Mouse (Mus musculus) Patski (cell line): ENCODE results near the gene Fgf7. TPM values are rescaled to one million over a fixed set of nuclear protein-coding genes. Genes with fewer than 3 reads are reported as not detected.

Experiments used
- ATAC-seq: fragments of 100-300 bp; one replicate; pipeline ENCODE4 v1.8.0; 2021
- CTCF ChIA-PET: fragments of 350-600 bp; sonication (Branson Sonifier 250); formaldehyde crosslinking; loops from one replicate; lab custom pipeline; 2022; ENCODE audit warnings: inconsistent platforms; lab: Charles Lee
- POLR2A ChIA-PET: fragments of 350-600 bp; sonication (Branson Sonifier 250); formaldehyde crosslinking; loops from one replicate; lab custom pipeline; 2022; ENCODE audit warnings: antibody characterized with exemption, inconsistent platforms; lab: Charles Lee
- DNase-seq: peaks from one replicate; pipeline ENCODE4 v3.0.0-alpha.2; 2011; ENCODE audit warnings: low read depth, low spot score
- H3K27me3 ChIP-seq: fragments of 371-371 bp; one replicate; pipeline ENCODE4 v1.5.1; 2021
- CTCF ChIP-seq: fragments of 100-300 bp; IDR thresholded peaks from one replicate; pipeline ENCODE4 v1.5.1; 2021
- in situ Hi-C: fragments of 300-500 bp; cut with MboI; formaldehyde crosslinking; loops from 3 replicates; pipeline ENCODE4 v1.11.1; 2018; ENCODE audit warnings: low pct_unique_long_range_greater_than_20kb, mixed read lengths
- polyA plus RNA-seq: library from polyadenylated mRNA; unstranded; gene quantifications from one replicate; pipeline ENCODE4 v1.2.3, GENCODE M21; 2021

The Fgf7 gene
- polyA plus RNA-seq, 1 experiment from 2014 or later = 5.9 TPM

DNA sequence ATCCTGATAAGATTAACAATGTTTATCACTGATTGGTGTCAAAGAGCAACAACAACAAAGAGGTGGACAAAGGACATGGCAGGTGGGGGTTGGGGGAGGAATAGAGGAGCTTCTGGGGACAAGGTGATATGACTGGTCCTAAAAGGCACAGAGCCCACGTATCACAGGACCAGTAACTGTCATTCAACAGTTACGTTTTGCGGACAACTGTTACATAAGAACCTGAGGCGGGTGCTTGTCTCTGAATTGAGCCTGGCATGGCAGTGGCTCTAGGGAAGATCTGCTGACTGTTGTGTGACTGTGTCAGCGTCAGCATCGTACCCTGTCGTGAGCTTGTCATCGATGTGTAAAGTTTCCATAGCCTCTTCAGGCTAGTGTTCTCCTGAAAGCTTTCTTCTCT is 51.7 kb downstream of the Fgf7 start:
- ATAC-seq (no peak), DNase-seq (no peak)
- in situ Hi-C loops = no loop called here
- ChIA-PET CTCF (interaction anchor here (0.6 to 1.2 kb wide), 2 partner anchors 12 to 19 kb away, joined by 3 read pairs; no protein-coding TSS in a partner anchor), POLR2A (interaction anchor here (0.6 kb wide), 1 partner anchor 26 kb away, joined by 3 read pairs; no protein-coding TSS in a partner anchor)
- H3K27me3 ChIP-seq = peaks cover 8% of the 10 kb centered on the region
- TF ChIP-seq CTCF = no peak

DNA sequence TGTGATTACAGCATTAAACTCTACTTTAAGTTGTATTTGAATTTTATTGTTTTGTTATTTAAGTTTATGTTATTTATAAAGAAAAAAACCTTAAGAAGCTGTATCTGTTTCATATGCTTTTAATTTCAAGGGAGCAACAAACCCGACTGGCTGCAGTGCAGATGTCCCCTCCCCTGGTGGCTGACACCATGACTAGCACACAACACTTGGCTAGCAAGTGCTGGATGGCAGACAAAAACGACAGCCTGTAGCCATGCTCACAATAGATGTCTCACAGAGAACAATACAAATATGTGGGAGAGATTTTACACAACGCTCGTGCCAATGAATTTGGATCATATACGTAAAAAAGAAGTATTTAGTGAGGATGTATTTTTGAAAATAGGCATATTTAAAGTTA is 56.0 kb downstream of the Fgf7 start:
- no peak for TF ChIP-seq CTCF
- H3K27me3 ChIP-seq = peaks cover 3% of the 10 kb centered on the region
- ATAC-seq (no peak), DNase-seq (no peak)
- ChIA-PET CTCF (interaction anchor here (1.6 kb wide), 1 partner anchor 10 kb away, joined by 3 read pairs; no protein-coding TSS in a partner anchor), POLR2A (no interaction called here)
- in situ Hi-C loops = no loop called here

DNA sequence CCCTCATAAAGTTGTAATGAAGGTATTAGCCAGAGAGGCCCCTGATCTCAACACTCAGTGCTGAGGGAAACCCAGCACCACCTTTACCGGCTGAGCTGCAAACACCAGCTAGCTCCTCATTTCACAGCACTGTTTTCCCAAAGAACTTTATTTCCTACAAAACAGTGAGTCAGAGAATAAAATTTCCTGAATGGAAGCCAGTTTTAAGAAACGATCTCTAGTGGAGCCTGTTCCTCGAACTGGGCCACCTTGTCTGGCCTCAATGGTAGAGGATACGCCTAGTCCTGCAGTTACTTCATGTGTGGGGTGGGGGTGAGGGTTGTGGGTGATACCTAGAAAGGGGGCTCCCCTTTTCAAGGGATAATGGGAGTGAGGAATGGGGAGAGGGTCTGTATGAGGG is 60.2 kb downstream of the Fgf7 start:
- no peak for ATAC-seq
- no peaks in the 10 kb centered on the region for H3K27me3 ChIP-seq
- in situ Hi-C loops = no loop called here
- ChIA-PET POLR2A (no interaction called here), CTCF (no interaction called here)
- no peak for DNase-seq
- TF ChIP-seq CTCF = no peak

Other genes with a start within 250 kb of the Fgf7 start
- gene Galk2, start 175.5 kb upstream of the Fgf7 start, polyA plus RNA-seq = 69.1 TPM
- 154 TPM for gene Cops2, start 175.5 kb upstream of the Fgf7 start, polyA plus RNA-seq
- not detected for gene Fam227b, start 117.3 kb downstream of the Fgf7 start, polyA plus RNA-seq
- gene Dtwd1, start 117.5 kb downstream of the Fgf7 start, polyA plus RNA-seq = 21.4 TPM
- not detected for gene Gm17555, start 180.4 kb downstream of the Fgf7 start, polyA plus RNA-seq